Mouse (Mus musculus) heart, embryonic 10.5 days (tissue): ENCODE results near the gene Sppl2a. TPM values are rescaled to one million over a fixed set of nuclear protein-coding genes. Genes with fewer than 3 reads are reported as not detected.
A peak's percentile ranks its signal among the peaks of the same experiment; 100 is the strongest.
"Not testable (repeated sequence)": the region's sequence is repeated elsewhere in the genome, so short reads cannot be mapped to it uniquely, and the experiment has no call there.

ENCODE experiments used
- DNase-seq: peaks from one replicate; pipeline ENCODE4 v3.0.0-alpha.2; 2017; ENCODE audit warnings: low spot score
- H3K27ac ChIP-seq: fragments of 300-500 bp; sonication (generic); 2 replicates; pipeline ENCODE4 v1.5.1; 2016; ENCODE audit warnings: mild to moderate bottlenecking
- H3K27me3 ChIP-seq: fragments of 300-500 bp; sonication (generic); 2 replicates; pipeline ENCODE4 v1.6.1; 2016; ENCODE audit warnings: mild to moderate bottlenecking; ENCODE audit not compliant: poor library complexity, insufficient read depth, severe bottlenecking
- H3K36me3 ChIP-seq: fragments of 300-500 bp; sonication (generic); 2 replicates; pipeline ENCODE4 v1.6.1; 2016; ENCODE audit warnings: mild to moderate bottlenecking, moderate library complexity
- H3K4me1 ChIP-seq: fragments of 300-500 bp; sonication (generic); 2 replicates; pipeline ENCODE4 v1.6.1; 2016; ENCODE audit warnings: mild to moderate bottlenecking
- H3K4me3 ChIP-seq: fragments of 300-500 bp; sonication (generic); 2 replicates; pipeline ENCODE4 v1.5.1; 2016; ENCODE audit warnings: mild to moderate bottlenecking, moderate library complexity
- H3K9me3 ChIP-seq: fragments of 300-500 bp; sonication (generic); 2 replicates; pipeline ENCODE4 v1.6.1; 2016; ENCODE audit warnings: mild to moderate bottlenecking, moderate library complexity
- WGBS: fragments of 180-500 bp; shearing (Covaris S2); methylation state at CpG from one replicate; pipeline ENCODE4 v1.1.7; 2016; 5-methylcytosine and 5-hydroxymethylcytosine counted together
- polyA plus RNA-seq: library from polyadenylated mRNA; unstranded; fragments of >200 nt; fragmentation: Nextera tagmentation; extraction: Ambion mirVana; gene quantifications from 2 replicates; pipeline ENCODE4 v1.2.1, GENCODE M21; 2016

Sppl2a gene
- 28.6 and 33.6 TPM in 2 replicates for polyA plus RNA-seq

DNA sequence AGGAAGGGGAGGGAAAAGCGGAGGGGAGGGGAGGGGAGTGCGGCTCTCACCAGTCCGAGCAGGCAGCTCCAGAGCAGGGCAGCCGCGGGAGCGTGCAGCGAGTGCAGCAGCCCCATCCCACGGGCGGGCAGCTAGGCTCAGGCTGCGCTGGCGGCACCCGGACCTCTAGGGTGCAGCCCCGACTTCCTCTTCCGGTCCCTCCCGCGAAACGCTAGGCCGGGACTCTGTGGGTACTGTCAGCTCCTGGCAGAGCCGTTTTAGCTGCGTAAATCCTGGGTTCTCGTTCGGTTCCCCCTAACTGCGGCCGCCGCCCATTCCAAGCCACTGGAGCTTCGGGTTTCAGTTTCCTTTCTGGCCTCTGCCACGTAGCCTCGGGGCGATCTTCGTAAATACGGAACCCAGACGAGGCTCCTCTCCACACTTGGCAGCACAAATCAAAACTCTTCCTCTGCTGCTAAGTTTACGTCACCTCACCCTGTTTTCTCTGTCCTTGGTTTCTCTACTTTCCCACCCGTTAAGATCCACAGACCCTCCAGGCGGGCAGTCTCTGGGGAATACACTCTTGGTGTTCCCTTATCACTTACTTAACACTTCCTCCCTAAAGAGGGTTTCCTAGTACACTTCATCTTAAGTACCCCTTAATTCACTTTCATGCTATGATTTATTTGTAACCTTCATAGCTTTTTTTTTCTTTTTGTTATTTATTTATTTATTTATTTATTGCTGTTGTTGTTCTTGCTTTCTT, at the start of gene Sppl2a:
Gene Sppl2a (minus strand): TSS at position 339 of the 745 bp plus-strand sequence.
- Histone ChIP-seq H3K4me1 (0 out of 2 replicates have a peak, but pooled peaks cover 3% of the 10 kb centered on the region), H3K27me3 (no peaks in the 10 kb centered on the region), H3K27ac (peak within 1 kb of the TSS; percentile 96), H3K36me3 (no peaks in the 10 kb centered on the region), H3K4me3 (peak within 1 kb of the TSS; percentile 79), H3K9me3 (no peaks in the 10 kb centered on the region)
- DNase-seq = peak; percentile 94
- whole genome bisulfite sequencing = under 1% methylated on average over 35 of the region's 35 CpGs

GRCm38 (mm10) chr2:126977428-126977827, 44.4 kb upstream of the Sppl2a start:
- no peak for DNase-seq
- H3K4me3 ChIP-seq = no peak overlapping the region
- no peaks in the 10 kb centered on the region for H3K9me3 ChIP-seq
- H3K27me3 ChIP-seq = no peaks in the 10 kb centered on the region
- H3K4me1 ChIP-seq = no peaks in the 10 kb centered on the region
- H3K36me3 ChIP-seq = no peaks in the 10 kb centered on the region
- H3K27ac ChIP-seq = no peak overlapping the region
- WGBS = 67% methylated on average over 6 of the region's 6 CpGs

DNA sequence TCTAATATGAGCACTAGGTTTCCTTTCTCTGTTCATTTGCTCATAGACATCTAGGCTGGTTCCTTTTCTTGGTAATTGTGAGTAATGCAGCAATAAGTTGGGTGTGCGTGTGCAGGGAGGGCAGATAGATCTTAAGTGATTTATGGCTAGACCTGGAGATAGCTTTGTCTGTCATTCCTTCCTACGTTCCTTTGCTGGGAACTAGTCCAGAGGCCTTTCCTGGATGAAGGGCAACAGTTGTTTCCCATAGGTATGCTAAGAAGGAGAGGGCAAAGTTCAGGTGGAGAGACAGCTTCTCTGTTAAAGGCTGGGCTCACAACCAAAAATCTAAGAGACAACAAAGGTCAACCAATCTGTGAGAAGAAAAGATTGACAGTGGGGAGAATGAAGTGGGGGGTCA, 28.7 kb upstream of the Sppl2a start:
- no peaks in the 10 kb centered on the region for H3K36me3 ChIP-seq
- DNase-seq = no peak
- 80% methylated on average over 2 of the region's 2 CpGs for WGBS
- H3K27ac ChIP-seq = no peak overlapping the region
- no peaks in the 10 kb centered on the region for H3K9me3 ChIP-seq
- no peaks in the 10 kb centered on the region for H3K4me1 ChIP-seq
- H3K4me3 ChIP-seq = no peak overlapping the region
- H3K27me3 ChIP-seq = no peaks in the 10 kb centered on the region

DNA sequence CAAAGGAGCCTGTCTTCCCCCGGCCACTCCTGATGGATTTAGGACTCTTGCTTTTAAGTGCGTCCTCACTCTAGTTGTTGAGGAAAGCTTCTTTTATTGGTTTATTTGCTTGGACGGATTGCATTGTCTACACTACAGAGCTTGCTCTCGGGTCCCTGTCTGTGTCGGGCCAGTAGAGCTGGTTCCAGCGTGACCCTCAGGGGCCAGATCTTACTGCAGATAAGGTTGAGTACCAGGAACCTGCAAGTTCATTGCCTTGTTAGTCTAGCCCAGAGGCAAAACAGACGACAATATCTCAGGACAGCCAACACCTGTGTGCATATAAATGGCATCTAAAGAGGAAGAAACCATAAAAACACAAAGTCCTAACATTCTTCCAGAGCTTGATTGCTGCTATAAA, 22.6 kb upstream of the Sppl2a start:
- no peak for DNase-seq
- no peaks in the 10 kb centered on the region for H3K9me3 ChIP-seq
- H3K27me3 ChIP-seq = no peaks in the 10 kb centered on the region
- 0 out of 2 replicates have a peak, but pooled peaks cover 4% of the 10 kb centered on the region for H3K4me1 ChIP-seq
- H3K4me3 ChIP-seq = no peak overlapping the region
- WGBS = 69% methylated on average over 7 of the region's 7 CpGs
- no peaks in the 10 kb centered on the region for H3K36me3 ChIP-seq
- H3K27ac ChIP-seq = no peak overlapping the region

DNA sequence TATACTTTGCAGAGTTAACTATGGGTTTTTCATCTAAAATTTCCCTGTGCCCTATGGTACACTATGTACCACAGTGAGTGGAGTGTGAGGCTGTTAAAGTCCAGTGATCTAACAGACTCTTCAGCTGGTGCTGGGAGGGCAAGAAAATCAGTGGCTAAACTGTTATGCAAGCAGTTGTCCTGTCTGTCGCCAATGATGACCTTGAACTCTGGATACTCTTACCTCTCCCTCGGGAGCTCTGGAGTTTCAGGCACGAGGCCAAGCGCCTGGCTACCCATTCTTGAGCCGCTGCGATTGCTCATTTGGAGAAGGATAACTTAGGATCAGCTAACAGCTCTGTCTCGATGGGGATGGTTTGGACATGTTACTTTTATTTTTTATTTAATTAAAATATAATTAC, 18.1 kb upstream of the Sppl2a start:
- Histone ChIP-seq H3K9me3 (no peaks in the 10 kb centered on the region), H3K4me3 (no peak overlapping the region), H3K27ac (no peak overlapping the region), H3K36me3 (no peaks in the 10 kb centered on the region), H3K4me1 (0 out of 2 replicates have a peak, but pooled peaks cover 4% of the 10 kb centered on the region), H3K27me3 (no peaks in the 10 kb centered on the region)
- 68% methylated on average over 7 of the region's 7 CpGs for WGBS
- DNase-seq = no peak

GRCm38 (mm10) chr2:126950453-126950852, 17.4 kb upstream of the Sppl2a start:
- DNase-seq = no peak
- Histone ChIP-seq H3K9me3 (no peaks in the 10 kb centered on the region), H3K4me1 (0 out of 2 replicates have a peak, but pooled peaks cover 6% of the 10 kb centered on the region), H3K36me3 (no peaks in the 10 kb centered on the region), H3K27me3 (no peaks in the 10 kb centered on the region), H3K4me3 (no peak overlapping the region), H3K27ac (no peak overlapping the region)
- WGBS = 83% methylated on average over 5 of the region's 5 CpGs

DNA sequence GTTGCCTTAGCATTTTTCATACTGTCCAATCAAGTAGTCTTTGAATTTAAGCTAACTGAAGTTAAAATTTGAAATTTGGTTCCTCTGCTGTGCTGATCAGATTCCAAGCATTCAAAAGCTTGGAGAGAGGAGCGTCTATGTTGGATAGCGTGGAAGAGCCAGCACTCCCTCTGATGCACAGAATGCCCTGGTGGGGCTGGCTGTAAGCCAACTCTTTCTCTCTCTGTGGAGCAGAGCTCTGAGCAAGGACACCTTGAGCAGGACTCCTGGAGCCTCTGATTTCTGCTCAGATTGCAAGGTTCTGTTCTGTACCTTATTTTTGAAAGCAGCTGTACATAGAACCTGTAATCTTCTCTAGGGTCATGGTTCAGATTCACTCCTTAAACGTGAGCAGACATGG, 16.8 kb upstream of the Sppl2a start:
- Histone ChIP-seq H3K36me3 (no peaks in the 10 kb centered on the region), H3K9me3 (no peaks in the 10 kb centered on the region), H3K4me1 (0 out of 2 replicates have a peak, but pooled peaks cover 6% of the 10 kb centered on the region), H3K27me3 (no peaks in the 10 kb centered on the region), H3K27ac (no peak overlapping the region), H3K4me3 (no peak overlapping the region)
- 54% methylated on average over 3 of the region's 3 CpGs for WGBS
- DNase-seq = no peak

DNA sequence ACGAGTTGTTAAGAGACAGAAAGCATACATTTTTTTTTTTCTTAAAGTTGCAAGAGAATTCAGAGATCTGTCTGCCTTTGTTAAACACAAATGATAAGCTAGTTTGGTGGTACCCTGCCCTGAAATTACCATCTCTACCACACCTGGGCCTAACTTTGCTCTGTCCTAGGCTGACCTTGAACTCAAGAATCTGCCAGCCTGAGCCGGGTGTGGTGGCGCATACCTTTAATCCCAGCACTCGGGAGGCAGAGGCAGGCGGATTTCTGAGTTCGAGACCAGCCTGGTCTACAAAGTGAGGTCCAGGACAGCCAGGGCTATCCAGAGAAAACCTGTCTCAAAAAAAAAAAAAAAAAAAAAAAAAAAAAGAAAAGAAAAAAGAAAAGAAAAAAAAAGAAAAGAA, 16.3 kb upstream of the Sppl2a start:
- WGBS = 78% methylated on average over 6 of the region's 6 CpGs
- not testable (repeated sequence) for H3K36me3 ChIP-seq, DNase-seq, H3K4me3 ChIP-seq, H3K9me3 ChIP-seq, H3K27me3 ChIP-seq, H3K27ac ChIP-seq, H3K4me1 ChIP-seq

DNA sequence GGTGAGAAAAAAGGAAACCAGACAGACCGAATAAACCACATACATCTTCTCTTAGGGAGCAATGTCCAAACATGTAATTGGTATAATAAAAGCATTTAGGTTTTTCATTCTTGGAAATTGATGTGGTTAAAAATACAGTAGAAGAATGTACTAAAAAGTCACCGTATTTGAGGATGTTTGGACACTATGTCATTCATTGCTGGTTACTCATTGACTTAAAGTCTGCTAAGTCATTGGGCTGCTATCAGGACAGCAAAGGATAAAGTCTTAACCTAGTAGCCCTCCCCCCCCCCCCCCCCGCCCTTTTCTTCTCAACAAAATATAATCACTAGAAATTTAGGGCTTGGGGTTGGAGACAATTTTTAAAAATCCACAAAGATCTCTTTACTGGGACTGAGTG, 15.2 kb upstream of the Sppl2a start:
- Histone ChIP-seq H3K9me3 (no peaks in the 10 kb centered on the region), H3K27ac (no peak overlapping the region), H3K4me1 (0 out of 2 replicates have a peak, but pooled peaks cover 6% of the 10 kb centered on the region), H3K36me3 (no peaks in the 10 kb centered on the region), H3K4me3 (no peak overlapping the region), H3K27me3 (no peaks in the 10 kb centered on the region)
- WGBS = 68% methylated on average over 3 of the region's 3 CpGs
- no peak for DNase-seq

- Histone ChIP-seq H3K36me3 (no peaks in the 10 kb centered on the region), H3K27ac (no peak overlapping the region), H3K27me3 (no peaks in the 10 kb centered on the region), H3K9me3 (no peaks in the 10 kb centered on the region), H3K4me3 (no peak overlapping the region), H3K4me1 (0 out of 2 replicates have a peak, but pooled peaks cover 6% of the 10 kb centered on the region)
- no peak for DNase-seq
Measured at GRCm38 (mm10) chr2:126947646-126948045, 14.6 kb upstream of the Sppl2a start.

DNA sequence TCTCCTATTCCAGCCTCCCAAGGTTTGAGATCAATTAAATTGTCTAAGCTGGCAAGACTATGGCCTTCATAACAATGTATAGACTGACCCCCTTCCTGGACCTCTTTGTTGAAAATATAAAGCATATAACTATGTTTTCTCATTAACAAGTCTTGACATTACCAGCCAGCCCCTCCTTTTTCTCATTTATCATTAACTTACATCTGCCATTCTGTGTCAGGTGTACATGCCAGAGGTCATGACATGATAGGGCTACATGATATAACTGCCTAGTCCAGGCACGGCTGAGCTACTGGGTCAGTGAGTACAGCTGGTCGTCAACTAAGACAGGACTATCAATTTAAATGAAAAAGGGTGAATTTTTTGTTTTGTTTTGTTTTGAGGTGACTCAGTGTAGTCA, 10.2 kb upstream of the Sppl2a start:
- 82% methylated on average over 2 of the region's 2 CpGs for WGBS
- H3K36me3 ChIP-seq = no peaks in the 10 kb centered on the region

DNA sequence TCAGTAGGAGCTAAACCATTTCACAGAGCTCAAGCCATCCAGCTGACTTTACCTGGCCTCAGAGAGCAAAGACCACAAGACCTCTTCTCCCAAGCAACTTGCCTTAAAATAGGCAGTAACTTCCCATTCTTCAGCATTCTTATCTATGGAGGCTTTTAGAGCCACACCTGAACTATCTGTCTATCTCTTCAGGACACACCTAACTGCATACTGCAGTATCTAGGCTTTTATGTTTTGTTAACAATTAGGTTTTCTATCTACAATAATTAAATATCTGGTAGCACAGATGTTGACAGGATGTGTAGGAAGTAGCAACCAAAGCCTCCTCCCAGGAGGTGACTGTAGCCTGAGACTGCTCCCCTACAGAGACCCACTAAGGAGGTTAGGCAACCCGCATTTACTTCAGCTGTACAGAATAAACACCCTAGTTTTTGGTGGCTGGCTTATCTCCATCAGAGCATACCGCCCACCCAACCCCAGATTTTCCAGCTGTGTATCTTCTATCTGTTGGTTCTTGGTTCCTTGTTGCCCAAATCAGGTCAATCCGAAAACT, 7.4 kb upstream of the Sppl2a start:
- H3K27ac ChIP-seq = no peak overlapping the region
- no peaks in the 10 kb centered on the region for H3K27me3 ChIP-seq
- no peaks in the 10 kb centered on the region for H3K36me3 ChIP-seq
- no peak for DNase-seq
- H3K4me1 ChIP-seq = no peaks in the 10 kb centered on the region
- H3K9me3 ChIP-seq = no peaks in the 10 kb centered on the region
- WGBS = 73% methylated on average over 3 of the region's 3 CpGs
- no peak overlapping the region for H3K4me3 ChIP-seq

More for the DNA sequence above, 10.2 kb upstream of the Sppl2a start:
- 0 out of 2 replicates have a peak, but pooled peaks cover 3% of the 10 kb centered on the region for H3K4me1 ChIP-seq
- no peaks in the 10 kb centered on the region for H3K27me3 ChIP-seq
- H3K4me3 ChIP-seq = no peak overlapping the region
- H3K27ac ChIP-seq = no peak overlapping the region
- H3K9me3 ChIP-seq = no peaks in the 10 kb centered on the region
- DNase-seq = no peak

DNA sequence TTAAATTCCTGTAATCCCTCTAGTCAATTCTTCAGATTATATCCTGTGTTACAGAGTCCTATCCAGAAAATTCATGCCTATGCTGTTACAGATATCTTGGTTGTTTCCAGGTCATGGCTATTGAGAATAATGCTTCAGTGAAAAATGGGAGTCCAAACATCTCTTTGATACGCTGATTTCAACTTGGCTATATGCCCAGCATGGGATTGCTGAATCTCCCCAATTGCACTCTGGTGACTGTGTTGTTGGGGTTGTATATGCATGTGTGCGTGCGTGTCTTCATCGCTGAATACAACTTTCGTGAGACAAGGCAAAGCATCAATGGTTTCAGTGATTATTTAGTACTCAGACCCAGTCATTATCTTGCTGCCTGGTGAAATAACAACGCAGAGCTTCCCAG, 5.0 kb upstream of the Sppl2a start:
- Histone ChIP-seq H3K27ac (no peak overlapping the region), H3K27me3 (no peaks in the 10 kb centered on the region), H3K9me3 (no peaks in the 10 kb centered on the region), H3K36me3 (no peaks in the 10 kb centered on the region), H3K4me3 (no peak overlapping the region), H3K4me1 (0 out of 2 replicates have a peak, but pooled peaks cover 3% of the 10 kb centered on the region)
- no peak for DNase-seq
- WGBS = 71% methylated on average over 6 of the region's 6 CpGs
